Mouse (Mus musculus) telencephalon, adult 2 months (tissue): ENCODE measurements at regions not wholly inside any gene's neighbourhood (a gene's known extent, or its start where the extent isn't known, plus 50 kb on each side); places are given as distances from the start of the nearest gene placed in this dataset.

Experiments
- DNase-seq: peaks from one replicate; pipeline ENCODE4 v3.0.0-alpha.2; 2011; ENCODE audit warnings: low read depth, low spot score

- DNase-seq, result no peak
Measured at GRCm38 (mm10) chr3:118494611-118495010, 67.3 kb upstream of the Dpyd start.

- DNase-seq, result peak; percentile 78
Measured at GRCm38 (mm10) chr3:118500234-118500633, 61.7 kb upstream of the Dpyd start.

- DNase-seq, result no peak
Measured at GRCm38 (mm10) chr3:118507582-118508237, 54.2 kb upstream of the Dpyd start.

GRCm38 (mm10) chr3:118510837-118511236 is 51.1 kb upstream of the Dpyd start:
- no peak for DNase-seq

- DNase-seq, result no peak
Measured at GRCm38 (mm10) chr3:118511969-118512368, 50.0 kb upstream of the Dpyd start.
